Mouse (Mus musculus) limb, embryonic 13.5 days (tissue): ENCODE data around the gene Lrrfip1. TPM values are rescaled to one million over a fixed set of nuclear protein-coding genes. Genes with fewer than 3 reads are reported as not detected.

Source experiments
- ATAC-seq: fragments of 200-750 bp; cut with Nextera tagmentation; 2 replicates; pipeline ENCODE4 v1.8.0; 2017; ENCODE audit warnings: low read depth, moderate number of reproducible peaks, moderate TSS enrichment; ENCODE audit not compliant: low FRiP score
- H3K27ac ChIP-seq: fragments of 300-500 bp; sonication (generic); 2 replicates; pipeline ENCODE4 v1.5.1; 2015; ENCODE audit warnings: inconsistent platforms, mild to moderate bottlenecking, moderate library complexity
- H3K27me3 ChIP-seq: fragments of 300-500 bp; sonication (generic); 2 replicates; pipeline ENCODE4 v1.6.1; 2015; ENCODE audit warnings: mild to moderate bottlenecking, inconsistent platforms
- H3K36me3 ChIP-seq: fragments of 300-500 bp; sonication (generic); 2 replicates; pipeline ENCODE4 v1.6.1; 2015; ENCODE audit warnings: inconsistent platforms, mild to moderate bottlenecking, moderate library complexity
- H3K4me1 ChIP-seq: fragments of 300-500 bp; sonication (generic); 2 replicates; pipeline ENCODE4 v1.6.1; 2015; ENCODE audit warnings: inconsistent platforms
- H3K4me2 ChIP-seq: fragments of 300-500 bp; sonication (generic); replicated peaks from 2 replicates; pipeline ENCODE4 v1.6.1; 2015; ENCODE audit warnings: inconsistent platforms, mild to moderate bottlenecking, moderate library complexity
- H3K4me3 ChIP-seq: fragments of 300-500 bp; sonication (generic); 2 replicates; pipeline ENCODE4 v1.5.1; 2015; ENCODE audit warnings: moderate library complexity, mild to moderate bottlenecking, inconsistent platforms
- H3K9ac ChIP-seq: fragments of 300-500 bp; sonication (generic); 2 replicates; pipeline ENCODE4 v1.6.1; 2015; ENCODE audit warnings: mild to moderate bottlenecking, inconsistent platforms
- H3K9me3 ChIP-seq: fragments of 300-500 bp; sonication (generic); 2 replicates; pipeline ENCODE4 v1.6.1; 2016; ENCODE audit warnings: inconsistent platforms
- WGBS: fragments of 180-500 bp; shearing (Covaris S2); methylation state at CpG from one replicate; pipeline ENCODE4 v1.1.7; 2015; 5-methylcytosine and 5-hydroxymethylcytosine counted together
- polyA plus RNA-seq: library from polyadenylated mRNA; unstranded; fragments of >200 nt; fragmentation: Nextera tagmentation; extraction: Ambion mirVana; gene quantifications from 2 replicates; pipeline ENCODE4 v1.2.1, GENCODE M21; 2015

The Lrrfip1 gene
- polyA plus RNA-seq, 1 experiment from 2014 or later = 35.7 TPM

DNA sequence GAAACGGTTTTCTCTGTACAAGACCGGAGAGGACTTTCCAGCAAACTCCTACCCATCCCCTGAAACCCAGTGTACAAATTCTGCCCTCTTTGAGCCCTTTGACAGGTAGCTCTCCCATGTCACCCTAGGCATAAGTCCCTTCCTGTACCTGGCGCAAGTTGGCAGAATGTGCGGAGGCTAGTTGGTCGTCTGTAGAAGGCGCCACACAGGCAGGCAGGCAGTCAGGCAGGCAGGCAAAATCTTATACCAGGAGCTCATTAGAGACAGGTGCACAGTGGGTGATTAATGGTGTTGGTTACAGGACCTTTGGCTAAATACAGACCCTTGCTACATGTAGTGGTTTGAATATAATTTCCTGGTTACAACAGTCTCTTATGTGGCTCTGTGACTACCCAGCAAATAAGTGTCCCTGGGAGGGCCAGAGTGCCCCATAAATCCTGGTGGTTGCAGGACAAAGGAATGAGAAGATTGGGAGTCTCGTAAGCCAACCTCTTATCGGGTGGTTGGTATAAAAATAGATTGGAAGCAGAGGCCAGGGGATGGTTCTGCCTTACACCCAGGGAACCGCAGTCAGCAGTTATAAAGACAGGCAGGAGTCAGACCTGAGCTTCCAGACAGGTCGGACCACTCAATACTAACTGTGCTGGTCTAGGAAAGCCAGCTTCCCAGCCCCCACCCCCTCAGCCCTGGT lies 1.5 kb downstream of the Lrrfip1 start:
- no peaks in the 10 kb centered on the region for H3K27me3 ChIP-seq
- no peak for ATAC-seq
- H3K9me3 ChIP-seq = peaks cover 7% of the 10 kb centered on the region; the same call in 1 of the 2 replicates
- no peak overlapping the region for H3K27ac ChIP-seq
- 59% methylated on average over 10 of the region's 10 CpGs for WGBS
- no peak overlapping the region for H3K9ac ChIP-seq
- H3K4me2 ChIP-seq = peak overlapping the region; percentile 93
- H3K4me1 ChIP-seq = peaks cover 23% of the 10 kb centered on the region
- H3K36me3 ChIP-seq = no peaks in the 10 kb centered on the region
- H3K4me3 ChIP-seq = peak overlapping the region; percentile 70

DNA sequence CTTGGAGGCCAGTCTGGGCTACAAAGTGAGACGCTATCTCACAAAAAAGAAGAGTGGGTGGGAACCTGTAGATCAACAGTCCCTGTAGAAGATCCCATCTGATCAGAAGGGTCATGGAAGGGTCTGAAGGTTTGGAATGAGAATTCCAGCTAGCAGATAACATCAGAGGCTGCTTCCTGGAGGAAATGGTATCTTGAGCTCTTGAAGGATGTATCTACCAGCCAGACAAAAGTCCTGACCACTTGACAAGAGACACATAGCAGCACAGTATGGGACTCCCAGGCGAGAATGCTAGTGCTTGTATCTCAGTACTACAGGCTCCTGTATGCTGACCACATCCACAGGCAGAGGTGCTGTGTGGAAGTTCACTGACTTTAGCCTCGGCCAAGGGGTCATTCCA lies 2.6 kb downstream of the Lrrfip1 start:
- WGBS = 80% methylated on average over 3 of the region's 3 CpGs
- peaks cover 4% of the 10 kb centered on the region; the same call in 1 of the 2 replicates for H3K9me3 ChIP-seq
- H3K36me3 ChIP-seq = no peaks in the 10 kb centered on the region
- no peak overlapping the region for H3K4me3 ChIP-seq
- ATAC-seq = no peak
- H3K4me2 ChIP-seq = no peak overlapping the region
- H3K9ac ChIP-seq = no peak overlapping the region
- H3K4me1 ChIP-seq = peaks cover 23% of the 10 kb centered on the region
- H3K27me3 ChIP-seq = no peaks in the 10 kb centered on the region
- H3K27ac ChIP-seq = no peak overlapping the region

GRCm38 (mm10) chr1:91001871-91002539 lies 3.5 kb downstream of the Lrrfip1 start:
- WGBS = 88% methylated on average over 3 of the region's 3 CpGs
- H3K4me2 ChIP-seq = no peak overlapping the region
- ATAC-seq = no peak
- no peaks in the 10 kb centered on the region for H3K27me3 ChIP-seq
- peaks cover 23% of the 10 kb centered on the region for H3K4me1 ChIP-seq
- H3K27ac ChIP-seq = no peak overlapping the region
- H3K9me3 ChIP-seq = no peaks in the 10 kb centered on the region
- no peaks in the 10 kb centered on the region for H3K36me3 ChIP-seq
- no peak overlapping the region for H3K9ac ChIP-seq
- H3K4me3 ChIP-seq = no peak overlapping the region

DNA sequence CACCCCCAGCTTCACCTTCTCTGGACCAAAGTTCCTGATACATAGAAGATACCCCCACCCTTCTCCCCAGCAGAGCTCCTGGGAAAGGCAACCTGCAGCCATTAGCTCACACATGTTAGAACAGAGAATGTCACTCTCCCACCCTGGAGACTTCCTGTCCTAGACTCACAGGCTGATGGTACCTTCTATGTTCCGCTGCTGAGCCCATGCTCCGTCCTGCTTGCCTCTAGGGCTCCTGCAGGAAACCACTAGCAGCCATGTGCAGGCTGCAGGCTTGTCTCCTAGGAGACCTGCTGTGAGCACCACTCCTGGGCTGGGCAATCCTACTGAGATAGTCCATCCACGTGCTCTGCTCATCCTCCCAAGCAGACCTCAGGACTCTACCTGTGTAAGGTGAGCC lies 4.1 kb downstream of the Lrrfip1 start:
- 89% methylated on average over 3 of the region's 3 CpGs for WGBS
- no peaks in the 10 kb centered on the region for H3K36me3 ChIP-seq
- H3K27me3 ChIP-seq = no peaks in the 10 kb centered on the region
- H3K27ac ChIP-seq = no peak overlapping the region
- peaks cover 23% of the 10 kb centered on the region for H3K4me1 ChIP-seq
- no peak overlapping the region for H3K4me2 ChIP-seq
- ATAC-seq = no peak
- H3K9ac ChIP-seq = no peak overlapping the region
- no peaks in the 10 kb centered on the region for H3K9me3 ChIP-seq
- no peak overlapping the region for H3K4me3 ChIP-seq

GRCm38 (mm10) chr1:91003522-91004253 lies 5.2 kb downstream of the Lrrfip1 start:
- ATAC-seq = no peak
- Histone ChIP-seq H3K9ac (no peak overlapping the region), H3K36me3 (no peaks in the 10 kb centered on the region), H3K4me1 (peaks cover 17% of the 10 kb centered on the region), H3K9me3 (no peaks in the 10 kb centered on the region), H3K4me3 (no peak overlapping the region), H3K27ac (no peak overlapping the region), H3K4me2 (no peak overlapping the region), H3K27me3 (no peaks in the 10 kb centered on the region)
- WGBS = 86% methylated on average over 8 of the region's 8 CpGs

GRCm38 (mm10) chr1:91006037-91006436 lies 7.5 kb downstream of the Lrrfip1 start:
- ATAC-seq = no peak
- Histone ChIP-seq H3K27me3 (no peaks in the 10 kb centered on the region), H3K27ac (no peak overlapping the region), H3K4me1 (no peaks in the 10 kb centered on the region), H3K9me3 (no peaks in the 10 kb centered on the region), H3K36me3 (no peaks in the 10 kb centered on the region), H3K4me2 (no peak overlapping the region), H3K9ac (no peak overlapping the region), H3K4me3 (no peak overlapping the region)
- 68% methylated on average over 5 of the region's 5 CpGs for WGBS

DNA sequence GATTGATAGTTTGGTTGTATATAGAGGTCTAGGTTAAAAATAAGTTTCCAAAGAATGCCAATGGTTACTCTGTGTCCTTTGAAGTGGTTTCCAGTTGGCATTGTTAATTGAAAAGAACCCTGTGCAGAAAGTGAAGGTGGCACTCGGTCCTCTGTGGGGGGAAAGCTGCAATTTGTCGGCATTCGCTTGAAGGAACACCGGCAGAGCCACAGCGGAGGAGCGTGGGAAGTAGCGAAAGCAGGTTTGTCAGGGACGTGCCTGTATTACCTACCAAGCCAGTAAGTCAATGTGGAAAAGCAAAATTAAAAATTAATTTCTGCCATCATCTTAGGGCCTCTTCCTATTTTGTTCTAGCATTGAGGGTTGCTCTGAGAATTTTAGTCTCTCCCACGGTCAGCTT lies 8.2 kb downstream of the Lrrfip1 start:
- peaks cover under 1% of the 10 kb centered on the region; the same call in 1 of the 2 replicates for H3K4me1 ChIP-seq
- H3K9me3 ChIP-seq = no peaks in the 10 kb centered on the region
- WGBS = 87% methylated on average over 9 of the region's 9 CpGs
- no peaks in the 10 kb centered on the region for H3K27me3 ChIP-seq
- no peak for ATAC-seq
- H3K27ac ChIP-seq = no peak overlapping the region
- H3K36me3 ChIP-seq = no peaks in the 10 kb centered on the region
- no peak overlapping the region for H3K4me3 ChIP-seq
- H3K4me2 ChIP-seq = no peak overlapping the region
- H3K9ac ChIP-seq = no peak overlapping the region

- H3K4me3 ChIP-seq = no peak overlapping the region
- ATAC-seq = no peak
- no peaks in the 10 kb centered on the region for H3K9me3 ChIP-seq
- WGBS = 93% methylated on average over 14 of the region's 14 CpGs
- H3K27ac ChIP-seq = no peak overlapping the region
- no peak overlapping the region for H3K9ac ChIP-seq
- no peak overlapping the region for H3K4me2 ChIP-seq
- H3K27me3 ChIP-seq = no peaks in the 10 kb centered on the region
- H3K4me1 ChIP-seq = peaks cover 14% of the 10 kb centered on the region
- no peaks in the 10 kb centered on the region for H3K36me3 ChIP-seq
Measured at GRCm38 (mm10) chr1:91008147-91008682, 9.7 kb downstream of the Lrrfip1 start.

- Histone ChIP-seq H3K27me3 (no peaks in the 10 kb centered on the region), H3K4me2 (no peak overlapping the region), H3K36me3 (no peaks in the 10 kb centered on the region), H3K27ac (no peak overlapping the region), H3K9me3 (no peaks in the 10 kb centered on the region), H3K4me3 (no peak overlapping the region), H3K9ac (no peak overlapping the region), H3K4me1 (peaks cover 17% of the 10 kb centered on the region)
- ATAC-seq = no peak
- 86% methylated on average over 9 of the region's 9 CpGs for WGBS
Measured at GRCm38 (mm10) chr1:91008746-91009145, 10.2 kb downstream of the Lrrfip1 start.

GRCm38 (mm10) chr1:91009266-91009665 lies 10.7 kb downstream of the Lrrfip1 start:
- 86% methylated on average over 6 of the region's 6 CpGs for WGBS
- Histone ChIP-seq H3K4me1 (peaks cover 22% of the 10 kb centered on the region), H3K27ac (no peak overlapping the region), H3K4me3 (no peak overlapping the region), H3K4me2 (no peak overlapping the region), H3K9me3 (no peaks in the 10 kb centered on the region), H3K27me3 (no peaks in the 10 kb centered on the region), H3K36me3 (no peaks in the 10 kb centered on the region), H3K9ac (no peak overlapping the region)
- ATAC-seq = no peak

- no peaks in the 10 kb centered on the region for H3K36me3 ChIP-seq
- H3K9ac ChIP-seq = no peak overlapping the region
- H3K27me3 ChIP-seq = no peaks in the 10 kb centered on the region
- H3K9me3 ChIP-seq = no peaks in the 10 kb centered on the region
- 68% methylated on average over 7 of the region's 7 CpGs for WGBS
- H3K4me2 ChIP-seq = no peak overlapping the region
- no peak overlapping the region for H3K27ac ChIP-seq
- no peak overlapping the region for H3K4me3 ChIP-seq
- H3K4me1 ChIP-seq = peaks cover 25% of the 10 kb centered on the region
- ATAC-seq = no peak
Measured at GRCm38 (mm10) chr1:91010216-91010615, 11.7 kb downstream of the Lrrfip1 start.

DNA sequence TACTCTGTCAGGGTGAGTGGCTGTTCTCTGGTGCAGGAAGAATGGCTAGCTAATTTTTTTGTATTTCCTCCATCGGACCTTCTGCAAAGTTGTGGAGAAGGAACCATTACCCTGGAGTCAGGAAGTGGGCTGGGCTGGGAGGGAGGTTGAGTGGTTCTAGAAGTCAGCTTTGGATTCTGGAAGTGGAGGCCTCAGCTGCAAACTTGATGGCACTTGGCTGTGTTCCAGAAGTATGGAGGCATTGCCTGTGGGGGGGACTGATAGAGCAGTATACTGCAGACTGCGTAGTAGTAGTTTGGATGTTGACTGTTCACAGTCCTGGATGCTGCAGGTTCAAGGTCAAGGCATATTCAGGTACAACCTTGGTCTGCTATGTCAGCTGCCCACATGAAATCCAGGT lies 12.2 kb downstream of the Lrrfip1 start:
- no peak overlapping the region for H3K9ac ChIP-seq
- no peaks in the 10 kb centered on the region for H3K9me3 ChIP-seq
- H3K4me1 ChIP-seq = peaks cover 29% of the 10 kb centered on the region
- H3K27ac ChIP-seq = no peak overlapping the region
- H3K27me3 ChIP-seq = no peaks in the 10 kb centered on the region
- no peak overlapping the region for H3K4me2 ChIP-seq
- H3K36me3 ChIP-seq = no peaks in the 10 kb centered on the region
- no peak for ATAC-seq
- no peak overlapping the region for H3K4me3 ChIP-seq
- WGBS = 75% methylated on average over 2 of the region's 2 CpGs
